Mouse (Mus musculus): Measurements from ENCODE around the gene Hspg2.

GRCm38 (mm10) chr4:137478306-137478705 lies 9.7 kb downstream of the Hspg2 start:
- TF ChIP-seq CTCF (IDR thresholded peaks at IDR 0.05; ENCODE audit: insufficient read depth, low read length) (no peak), POLR2A (IDR thresholded peaks at IDR 0.05; ENCODE audit: borderline replicate concordance, extremely low read depth, low read depth, low read length) (no peak)
